Mouse (Mus musculus) intestine, embryonic 15.5 days (tissue): Measurements from ENCODE around the gene Rraga. TPM values are rescaled to one million over a fixed set of nuclear protein-coding genes. Genes with fewer than 3 reads are reported as not detected.

Source experiments
- ATAC-seq: fragments of 200-750 bp; cut with Nextera tagmentation; 2 replicates; pipeline ENCODE4 v1.8.0; 2017; ENCODE audit warnings: moderate TSS enrichment, moderate library complexity
- H3K27ac ChIP-seq: fragments of 300-500 bp; sonication (generic); 2 replicates; pipeline ENCODE4 v1.5.1; 2015; ENCODE audit warnings: mild to moderate bottlenecking, inconsistent platforms
- H3K27me3 ChIP-seq: fragments of 300-500 bp; sonication (generic); replicated peaks from 2 replicates; pipeline ENCODE4 v1.6.1; 2015; ENCODE audit warnings: inconsistent platforms
- H3K36me3 ChIP-seq: fragments of 300-500 bp; sonication (generic); 2 replicates; pipeline ENCODE4 v1.6.1; 2015; ENCODE audit warnings: inconsistent platforms
- H3K4me1 ChIP-seq: fragments of 300-500 bp; sonication (generic); replicated peaks from 2 replicates; pipeline ENCODE4 v1.6.1; 2015; ENCODE audit warnings: inconsistent platforms
- H3K4me2 ChIP-seq: fragments of 300-500 bp; sonication (generic); replicated peaks from 2 replicates; pipeline ENCODE4 v1.6.1; 2015; ENCODE audit warnings: mild to moderate bottlenecking, inconsistent platforms
- H3K4me3 ChIP-seq: fragments of 300-500 bp; sonication (generic); replicated peaks from 2 replicates; pipeline ENCODE4 v1.5.1; 2015; ENCODE audit warnings: inconsistent platforms
- H3K9ac ChIP-seq: fragments of 300-500 bp; sonication (generic); 2 replicates; pipeline ENCODE4 v1.6.1; 2015; ENCODE audit warnings: inconsistent platforms
- H3K9me3 ChIP-seq: fragments of 300-500 bp; sonication (generic); 2 replicates; pipeline ENCODE4 v1.6.1; 2016; ENCODE audit warnings: inconsistent platforms
- WGBS: fragments of 180-500 bp; shearing (Covaris S2); methylation state at CpG from one replicate; pipeline ENCODE4 v1.1.7; 2015; 5-methylcytosine and 5-hydroxymethylcytosine counted together
- polyA plus RNA-seq: library from polyadenylated mRNA; unstranded; fragments of >200 nt; fragmentation: Nextera tagmentation; extraction: Ambion mirVana; gene quantifications from 2 replicates; pipeline ENCODE4 v1.2.1, GENCODE M21; 2015

The Rraga gene
- 64.0 and 69.8 TPM in 2 replicates for polyA plus RNA-seq

DNA sequence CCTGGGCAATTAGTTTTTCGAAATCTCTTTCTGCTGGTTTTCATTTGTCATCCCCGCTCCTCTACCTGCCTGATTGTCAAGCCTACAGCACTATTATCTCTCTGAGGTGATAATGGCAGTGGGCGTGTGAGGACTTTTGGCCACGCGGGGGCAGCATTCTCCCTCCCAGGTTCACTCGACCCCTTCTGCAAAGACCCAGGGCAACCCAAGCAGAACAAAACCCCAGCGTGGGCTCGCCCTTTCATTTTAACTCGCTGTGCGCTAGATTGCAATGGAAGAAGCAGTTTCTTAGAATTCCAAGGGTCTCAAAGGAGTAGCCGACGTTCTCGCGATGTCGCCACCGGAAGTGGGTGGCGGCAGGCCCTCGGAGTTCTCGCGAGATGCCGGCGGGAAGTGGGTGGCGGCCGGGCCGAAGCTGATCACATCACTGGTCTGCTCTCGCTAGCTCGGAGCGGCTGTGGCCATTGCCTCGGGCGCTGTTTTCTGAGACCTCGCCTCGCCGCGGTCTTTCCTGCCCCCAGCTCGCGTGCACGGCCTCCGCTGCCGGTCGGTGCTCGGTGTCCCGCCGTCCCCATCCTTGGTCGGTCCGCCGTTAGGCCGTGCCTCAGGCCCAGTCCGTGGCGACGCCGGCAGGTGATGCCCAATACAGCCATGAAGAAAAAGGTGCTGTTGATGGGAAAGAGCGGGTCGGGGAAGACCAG, at the start of gene Rraga:
Gene Rraga (plus strand): TSS at position 386 of the 701 bp plus-strand sequence.
- no peaks in the 10 kb centered on the region for H3K27me3 ChIP-seq
- H3K4me3 ChIP-seq: peak within 1 kb of the TSS; percentile 84
- H3K9me3 ChIP-seq: no peaks in the 10 kb centered on the region
- ATAC-seq: peak; percentile 98
- peak within 1 kb of the TSS; percentile 96 for H3K27ac ChIP-seq
- H3K4me1 ChIP-seq: peaks cover 9% of the 10 kb centered on the region
- H3K9ac ChIP-seq: peak within 1 kb of the TSS; percentile 90
- H3K4me2 ChIP-seq: peak within 1 kb of the TSS; percentile 79
- H3K36me3 ChIP-seq: 0 out of 2 replicates have a peak, but pooled peaks cover 2% of the 10 kb centered on the region
- WGBS: under 1% methylated on average over 53 of the region's 53 CpGs

DNA sequence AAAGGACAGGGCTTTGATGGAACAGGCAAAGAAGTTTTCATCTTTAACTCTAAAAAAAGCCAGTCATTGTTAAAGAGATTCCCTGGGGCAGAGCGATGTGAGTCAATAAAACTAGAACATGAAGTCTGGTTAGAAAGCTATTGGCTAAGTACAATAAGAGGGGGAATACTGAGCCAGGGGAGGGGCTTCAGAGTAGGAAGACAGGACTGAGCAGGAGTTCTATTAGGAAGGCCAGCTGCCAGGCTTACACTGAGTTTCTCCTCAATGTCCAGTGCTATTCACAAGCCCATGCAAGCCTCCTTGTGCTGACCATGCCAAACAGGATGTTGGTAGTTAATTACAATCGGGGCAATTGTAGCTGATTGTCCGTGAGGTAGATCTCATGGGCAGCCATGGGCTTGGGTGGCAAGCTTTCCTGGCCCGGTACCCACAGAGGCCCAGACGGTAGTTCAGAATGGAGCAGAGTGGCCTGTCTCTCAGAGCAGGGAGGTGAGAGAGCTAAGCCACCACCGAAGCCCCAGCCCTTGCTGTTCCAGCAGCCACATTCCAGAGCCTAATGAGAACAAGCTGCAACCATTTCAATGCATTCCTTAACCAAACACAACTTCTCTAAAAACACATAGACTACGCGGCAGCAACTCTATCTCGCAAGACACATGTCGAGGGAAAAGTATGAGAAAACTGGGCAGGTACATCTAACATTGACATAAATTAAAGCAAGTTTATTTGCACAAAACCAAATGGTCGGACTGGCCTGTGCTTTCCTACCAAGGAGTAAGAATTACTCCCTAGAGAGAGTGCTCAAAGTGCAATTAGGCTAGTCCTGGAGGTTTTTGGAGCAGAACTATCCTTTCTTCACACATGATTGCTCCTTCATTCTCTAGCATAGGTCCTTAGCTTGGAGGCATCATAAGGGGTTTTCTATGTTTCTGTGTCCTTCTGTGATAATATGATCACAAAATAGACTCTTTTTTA, 48.0 kb upstream of the Rraga start:
- H3K9ac ChIP-seq: no peak overlapping the region
- H3K27me3 ChIP-seq: no peaks in the 10 kb centered on the region
- H3K36me3 ChIP-seq: no peaks in the 10 kb centered on the region
- H3K4me3 ChIP-seq: no peak overlapping the region
- H3K27ac ChIP-seq: no peak overlapping the region
- ATAC-seq: no peak
- no peaks in the 10 kb centered on the region for H3K9me3 ChIP-seq
- WGBS: 65% methylated on average over 11 of the region's 11 CpGs
- H3K4me2 ChIP-seq: no peak overlapping the region
- H3K4me1 ChIP-seq: no peaks in the 10 kb centered on the region

DNA sequence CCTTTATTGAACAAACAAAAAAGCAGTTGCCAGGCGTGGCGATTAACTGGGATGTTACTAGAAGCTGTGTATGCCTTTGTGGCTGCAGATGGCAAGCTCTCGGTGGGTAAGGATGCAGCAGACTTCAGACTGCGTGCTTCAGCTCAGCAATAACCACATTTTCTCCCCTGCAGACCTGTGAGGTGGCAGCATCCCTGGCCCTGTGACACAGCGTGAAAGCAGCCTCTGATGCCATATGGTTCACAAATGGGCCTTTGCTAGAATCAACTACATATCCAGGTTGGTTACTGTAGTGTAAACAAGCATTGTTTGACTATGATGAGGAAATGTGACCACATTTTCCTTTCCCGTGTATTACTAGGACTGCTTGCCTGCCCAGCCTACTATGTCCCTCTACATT, 46.3 kb upstream of the Rraga start:
- no peak for ATAC-seq
- H3K9ac ChIP-seq: no peak overlapping the region
- H3K27me3 ChIP-seq: no peaks in the 10 kb centered on the region
- no peaks in the 10 kb centered on the region for H3K4me1 ChIP-seq
- no peak overlapping the region for H3K4me3 ChIP-seq
- 71% methylated on average over 6 of the region's 6 CpGs for WGBS
- H3K27ac ChIP-seq: no peak overlapping the region
- H3K36me3 ChIP-seq: no peaks in the 10 kb centered on the region
- H3K4me2 ChIP-seq: no peak overlapping the region
- no peaks in the 10 kb centered on the region for H3K9me3 ChIP-seq

DNA sequence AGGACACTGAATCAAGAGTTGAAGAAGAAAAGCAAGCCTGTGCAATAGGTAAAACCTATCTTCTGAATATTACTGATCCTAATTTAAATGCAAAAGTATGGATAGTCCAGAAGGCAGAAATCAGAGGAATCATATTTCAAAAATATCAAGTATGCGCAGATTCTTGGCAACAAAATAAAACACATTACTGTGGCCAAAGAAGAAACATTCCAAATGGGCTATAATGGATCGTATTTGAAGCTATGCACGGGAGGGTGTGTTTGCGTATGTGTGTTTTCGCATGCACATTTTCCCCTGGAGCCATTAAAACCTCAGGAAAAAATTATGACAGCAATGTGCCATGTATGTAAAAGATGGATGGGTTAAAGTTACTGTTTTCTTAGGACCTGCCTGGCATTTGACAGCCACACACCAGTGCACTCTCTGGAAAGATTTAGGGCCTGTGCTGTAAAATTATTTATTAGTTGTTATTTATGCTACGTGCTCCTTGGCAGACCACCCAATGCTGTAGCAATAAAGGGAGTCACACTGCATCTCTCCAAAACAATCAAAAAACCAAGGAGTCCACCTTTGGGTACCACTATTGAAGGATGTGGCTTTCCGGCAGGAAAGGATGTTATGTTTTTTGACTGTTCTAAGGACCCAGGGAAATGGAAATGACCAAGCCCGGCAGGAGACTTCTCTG, 41.9 kb upstream of the Rraga start:
- no peak overlapping the region for H3K27ac ChIP-seq
- no peak for ATAC-seq
- H3K4me3 ChIP-seq: no peak overlapping the region
- H3K36me3 ChIP-seq: no peaks in the 10 kb centered on the region
- H3K27me3 ChIP-seq: no peaks in the 10 kb centered on the region
- no peak overlapping the region for H3K9ac ChIP-seq
- 63% methylated on average over 8 of the region's 8 CpGs for WGBS
- H3K4me1 ChIP-seq: no peaks in the 10 kb centered on the region
- H3K9me3 ChIP-seq: no peaks in the 10 kb centered on the region
- H3K4me2 ChIP-seq: no peak overlapping the region

DNA sequence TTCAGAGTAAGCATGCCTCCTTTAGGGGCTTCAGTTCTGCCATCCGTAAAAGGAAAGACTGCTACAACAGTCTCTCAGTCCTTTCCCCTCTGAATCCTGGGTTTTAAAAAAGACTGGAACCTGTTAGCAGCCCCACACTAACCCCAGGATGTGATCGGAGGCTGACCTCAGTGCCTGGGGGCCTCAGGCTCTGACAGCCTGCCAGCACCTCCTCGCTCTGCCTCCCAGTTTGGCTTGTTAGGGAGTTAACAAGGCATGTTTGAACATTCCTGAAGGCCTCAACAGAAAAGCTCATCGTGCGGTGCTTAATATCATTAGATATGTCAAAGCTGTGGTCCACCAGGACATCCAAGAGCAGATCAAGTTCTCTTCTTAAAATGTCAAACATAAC, 41.4 kb upstream of the Rraga start:
- Histone ChIP-seq H3K36me3 (no peaks in the 10 kb centered on the region), H3K27ac (no peak overlapping the region), H3K4me1 (no peaks in the 10 kb centered on the region), H3K9me3 (no peaks in the 10 kb centered on the region), H3K4me2 (no peak overlapping the region), H3K4me3 (no peak overlapping the region), H3K27me3 (no peaks in the 10 kb centered on the region), H3K9ac (no peak overlapping the region)
- ATAC-seq: no peak
- 66% methylated on average over 5 of the region's 5 CpGs for WGBS

DNA sequence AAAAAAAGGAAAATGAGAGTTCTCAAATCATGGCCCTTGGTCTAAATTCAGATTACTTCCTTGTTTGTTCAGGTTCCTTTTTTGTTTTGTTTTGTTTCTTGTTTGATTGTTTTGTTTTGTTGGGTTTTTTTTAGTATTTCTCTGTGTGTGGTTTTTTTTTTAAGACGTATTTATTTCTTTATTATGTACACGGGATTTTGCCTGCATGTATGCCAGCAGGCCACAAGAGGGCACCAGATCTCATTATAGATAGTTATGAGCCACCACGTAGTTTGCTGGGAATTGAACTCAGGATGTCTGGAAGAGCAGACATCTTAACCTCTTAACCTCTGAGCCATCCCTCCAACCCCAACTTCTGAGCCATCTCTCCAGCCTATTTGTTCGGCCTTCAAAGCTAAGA, 37.5 kb upstream of the Rraga start:
- no peak overlapping the region for H3K27ac ChIP-seq
- no peaks in the 10 kb centered on the region for H3K9me3 ChIP-seq
- H3K27me3 ChIP-seq: no peaks in the 10 kb centered on the region
- no peak for ATAC-seq
- H3K9ac ChIP-seq: no peak overlapping the region
- no peaks in the 10 kb centered on the region for H3K36me3 ChIP-seq
- H3K4me2 ChIP-seq: no peak overlapping the region
- no peaks in the 10 kb centered on the region for H3K4me1 ChIP-seq
- H3K4me3 ChIP-seq: no peak overlapping the region
- WGBS: 48% methylated on average over 4 of the region's 4 CpGs

DNA sequence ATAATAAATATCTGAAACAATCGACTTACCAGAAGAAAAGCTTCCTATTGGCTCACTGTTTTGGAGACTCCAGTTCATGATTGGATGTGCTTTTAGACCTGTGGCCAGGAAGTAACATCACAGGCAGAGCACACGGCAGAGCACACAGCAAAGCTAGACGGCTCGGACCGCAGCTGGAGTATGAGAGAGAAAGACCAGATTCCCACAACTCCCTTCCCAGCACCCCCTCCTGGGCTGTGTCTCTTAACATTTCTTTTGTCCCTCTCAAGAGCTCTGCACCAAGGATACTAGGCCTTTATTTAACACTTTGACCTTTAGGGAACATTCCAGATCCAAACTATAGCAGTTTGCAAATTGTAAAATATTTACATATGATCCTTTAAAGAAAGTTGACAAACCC, 36.5 kb upstream of the Rraga start:
- Histone ChIP-seq H3K27ac (no peak overlapping the region), H3K27me3 (no peaks in the 10 kb centered on the region), H3K4me3 (no peak overlapping the region), H3K9ac (no peak overlapping the region), H3K4me2 (no peak overlapping the region), H3K9me3 (no peaks in the 10 kb centered on the region), H3K4me1 (no peaks in the 10 kb centered on the region), H3K36me3 (no peaks in the 10 kb centered on the region)
- 92% methylated on average over 5 of the region's 5 CpGs for WGBS
- no peak for ATAC-seq

DNA sequence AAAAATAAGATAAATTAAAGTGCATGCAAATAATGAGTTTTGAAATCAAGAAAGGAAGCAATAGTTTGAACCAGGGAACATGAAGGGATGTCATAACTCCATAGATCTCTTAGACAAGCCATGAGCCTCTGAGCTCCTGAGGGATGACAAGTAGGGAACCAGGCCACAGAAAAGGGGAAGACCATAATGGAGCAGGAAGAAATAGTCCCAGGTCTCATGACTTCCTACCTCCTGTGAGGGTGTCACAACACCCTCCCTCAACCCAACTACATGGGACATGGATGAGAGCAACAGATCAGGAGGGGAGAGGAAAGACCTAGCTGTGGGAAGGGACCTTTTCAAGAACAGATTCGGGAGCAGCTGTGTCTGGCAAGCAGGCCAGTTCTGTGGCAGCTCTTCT, 33.9 kb upstream of the Rraga start:
- Histone ChIP-seq H3K4me1 (no peaks in the 10 kb centered on the region), H3K36me3 (no peaks in the 10 kb centered on the region), H3K9me3 (no peaks in the 10 kb centered on the region), H3K27ac (no peak overlapping the region), H3K27me3 (no peaks in the 10 kb centered on the region), H3K4me2 (no peak overlapping the region), H3K4me3 (no peak overlapping the region), H3K9ac (no peak overlapping the region)
- no peak for ATAC-seq
- WGBS: 80% methylated on average over 1 of the region's 1 CpGs

DNA sequence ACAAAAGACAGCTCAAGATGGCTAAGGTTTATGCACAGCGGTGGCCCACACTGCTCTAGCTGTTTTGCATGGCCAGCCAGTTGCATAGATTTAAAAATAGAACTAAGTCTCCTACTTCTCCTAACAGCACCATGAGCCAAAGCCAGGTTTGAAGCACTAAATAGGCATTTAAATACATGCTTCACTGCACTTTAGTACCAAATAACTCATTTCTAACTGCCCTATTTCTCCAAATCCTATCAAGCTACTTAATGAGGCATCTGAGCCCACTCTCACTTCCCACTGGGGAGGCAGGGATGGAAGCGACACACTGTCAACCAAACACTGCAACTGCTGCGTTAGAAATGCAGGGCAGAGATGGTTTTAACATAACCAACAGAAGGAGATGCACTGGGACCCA, 31.5 kb upstream of the Rraga start:
- WGBS: 89% methylated on average over 3 of the region's 3 CpGs
- ATAC-seq: no peak
- Histone ChIP-seq H3K4me3 (no peak overlapping the region), H3K9ac (no peak overlapping the region), H3K9me3 (no peaks in the 10 kb centered on the region), H3K36me3 (no peaks in the 10 kb centered on the region), H3K27me3 (no peaks in the 10 kb centered on the region), H3K4me1 (no peaks in the 10 kb centered on the region), H3K4me2 (no peak overlapping the region), H3K27ac (no peak overlapping the region)

DNA sequence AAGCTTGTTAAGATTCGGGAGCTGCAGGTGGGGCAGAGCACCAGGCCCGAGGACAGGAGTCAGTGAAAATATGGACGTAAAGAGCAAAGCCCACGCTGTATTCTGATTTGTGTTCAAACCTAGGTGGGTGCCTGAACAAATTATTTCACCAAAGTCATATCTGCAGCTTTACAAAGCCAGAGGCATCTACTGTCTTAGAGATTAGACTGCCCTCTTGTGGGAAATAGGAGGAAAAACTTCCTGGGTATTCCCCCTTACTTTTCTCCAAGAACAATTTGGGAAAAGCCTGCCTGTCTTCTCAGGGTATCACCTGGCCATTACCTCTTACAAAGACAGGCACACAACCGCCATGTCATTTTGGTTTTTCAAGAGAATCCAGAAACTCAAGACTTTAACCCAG, 29.9 kb upstream of the Rraga start:
- Histone ChIP-seq H3K4me3 (no peak overlapping the region), H3K4me2 (no peak overlapping the region), H3K27ac (no peak overlapping the region), H3K36me3 (no peaks in the 10 kb centered on the region), H3K9ac (no peak overlapping the region), H3K9me3 (no peaks in the 10 kb centered on the region), H3K4me1 (no peaks in the 10 kb centered on the region), H3K27me3 (no peaks in the 10 kb centered on the region)
- WGBS: 48% methylated on average over 5 of the region's 5 CpGs
- ATAC-seq: 0 out of 2 replicates have a peak, but pooled peaks have one; percentile 31

DNA sequence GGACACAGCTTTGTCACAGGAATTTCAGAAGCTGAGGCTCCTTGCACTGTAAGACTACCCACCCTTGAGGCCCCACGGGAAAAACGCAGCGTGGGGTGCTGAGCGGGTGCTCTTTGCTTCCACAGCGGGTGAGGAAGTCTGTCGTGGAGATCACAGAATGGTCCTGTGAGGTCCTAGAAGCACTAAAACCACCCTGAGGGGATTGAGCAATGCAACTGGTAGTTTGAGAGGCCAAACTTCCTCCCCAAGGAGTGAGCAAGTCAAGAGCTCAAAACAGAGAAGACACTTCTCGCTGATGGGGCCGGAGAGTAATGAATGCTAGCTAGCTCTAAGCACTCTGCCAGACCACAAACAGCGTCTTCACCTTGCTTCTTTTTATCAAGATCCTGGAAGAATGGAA, 27.1 kb upstream of the Rraga start:
- H3K4me1 ChIP-seq: no peaks in the 10 kb centered on the region
- ATAC-seq: no peak
- H3K4me3 ChIP-seq: no peak overlapping the region
- H3K9me3 ChIP-seq: no peaks in the 10 kb centered on the region
- no peak overlapping the region for H3K9ac ChIP-seq
- no peak overlapping the region for H3K27ac ChIP-seq
- no peaks in the 10 kb centered on the region for H3K27me3 ChIP-seq
- no peaks in the 10 kb centered on the region for H3K36me3 ChIP-seq
- WGBS: 79% methylated on average over 9 of the region's 9 CpGs
- no peak overlapping the region for H3K4me2 ChIP-seq

DNA sequence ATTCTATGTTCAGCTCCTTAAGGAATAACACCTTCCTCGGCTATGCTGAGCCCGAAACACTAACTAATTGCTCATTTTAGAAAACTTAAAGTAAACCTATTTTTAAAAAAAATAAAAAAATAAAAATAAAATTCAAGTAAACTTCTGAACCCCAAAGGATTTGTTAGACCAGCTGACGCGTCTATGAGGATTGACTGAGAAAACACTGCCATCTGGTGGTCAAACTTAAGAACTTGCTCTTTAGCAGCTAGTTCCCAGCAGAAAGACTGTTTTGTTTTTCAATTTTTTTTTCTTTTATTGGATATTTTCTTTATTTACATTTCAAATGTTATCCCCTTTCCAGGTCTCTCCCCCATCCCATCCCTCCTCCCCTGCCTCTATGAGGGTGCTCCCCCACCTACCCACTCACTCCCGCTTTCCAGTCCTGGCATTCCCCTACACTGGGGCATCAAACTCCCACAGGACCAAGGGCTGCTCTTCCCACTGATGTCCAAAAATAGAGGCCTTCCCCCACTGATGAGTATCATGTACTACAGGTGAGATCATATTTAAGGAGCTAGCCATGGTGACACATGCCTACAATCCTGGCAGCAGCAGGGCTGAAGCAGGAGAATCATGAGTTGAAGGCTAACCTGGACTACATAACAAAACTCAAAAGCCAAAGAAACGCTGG, 20.3 kb upstream of the Rraga start:
- WGBS: 23% methylated on average over 6 of the region's 6 CpGs
- no peak overlapping the region for H3K4me2 ChIP-seq
- H3K4me1 ChIP-seq: no peaks in the 10 kb centered on the region
- H3K36me3 ChIP-seq: no peaks in the 10 kb centered on the region
- H3K4me3 ChIP-seq: no peak overlapping the region
- H3K9me3 ChIP-seq: no peaks in the 10 kb centered on the region
- no peaks in the 10 kb centered on the region for H3K27me3 ChIP-seq
- ATAC-seq: peak; percentile 49; the same call in 1 of the 2 replicates
- H3K9ac ChIP-seq: no peak overlapping the region
- H3K27ac ChIP-seq: no peak overlapping the region
